Mouse (Mus musculus) hindbrain, postnatal 0 days (tissue): Measurements from ENCODE around the gene Slc9b2. TPM values are rescaled to one million over a fixed set of nuclear protein-coding genes. Genes with fewer than 3 reads are reported as not detected.
A peak's percentile ranks its signal among the peaks of the same experiment; 100 is the strongest.

ENCODE experiments used
- ATAC-seq: fragments of 200-750 bp; cut with Nextera tagmentation; 2 replicates; pipeline ENCODE4 v1.8.0; 2017; ENCODE audit warnings: mild to moderate bottlenecking, moderate TSS enrichment, moderate library complexity
- DNase-seq: peaks from one replicate; pipeline ENCODE4 v3.0.0-alpha.2; 2015; ENCODE audit warnings: low spot score
- H3K27ac ChIP-seq: fragments of 300-500 bp; sonication (generic); 2 replicates; pipeline ENCODE4 v1.5.1; 2014; ENCODE audit warnings: mild to moderate bottlenecking
- H3K27me3 ChIP-seq: fragments of 300-500 bp; sonication (generic); 2 replicates; pipeline ENCODE4 v1.6.1; 2014; ENCODE audit warnings: low read length, mixed read lengths; ENCODE audit not compliant: insufficient read depth
- H3K36me3 ChIP-seq: fragments of 300-500 bp; sonication (generic); 2 replicates; pipeline ENCODE4 v1.6.1; 2014; ENCODE audit warnings: low read length, mixed read lengths; ENCODE audit not compliant: insufficient read depth
- H3K4me1 ChIP-seq: fragments of 300-500 bp; sonication (generic); 2 replicates; pipeline ENCODE4 v1.6.1; 2014; ENCODE audit warnings: antibody characterized with exemption, low read length, mixed read lengths; ENCODE audit not compliant: insufficient read depth
- H3K4me2 ChIP-seq: fragments of 300-500 bp; sonication (generic); 2 replicates; pipeline ENCODE4 v1.6.1; 2014; ENCODE audit warnings: low read depth, mild to moderate bottlenecking, low read length, moderate library complexity, mixed read lengths
- H3K4me3 ChIP-seq: fragments of 300-500 bp; sonication (generic); 2 replicates; pipeline ENCODE4 v1.5.1; 2014; ENCODE audit warnings: low read length
- H3K9ac ChIP-seq: fragments of 300-500 bp; sonication (generic); replicated peaks from 2 replicates; pipeline ENCODE4 v1.6.1; 2014; ENCODE audit warnings: mild to moderate bottlenecking, low read length, moderate library complexity, mixed read lengths
- H3K9me3 ChIP-seq: fragments of 300-500 bp; sonication (generic); 2 replicates; pipeline ENCODE4 v1.6.1; 2016; ENCODE audit warnings: low read length, mixed read lengths
- CTCF ChIP-seq: IDR thresholded peaks from 2 replicates; pipeline ENCODE4 v1.5.1; 2016; ENCODE audit warnings: antibody characterized with exemption, control low read depth, low read depth
- WGBS: fragments of 180-500 bp; shearing (Covaris S2); extraction: QIAGEN DNeasy Blood & Tissue Kit; methylation state at CpG from one replicate; pipeline ENCODE4 v1.1.7; 2014; 5-methylcytosine and 5-hydroxymethylcytosine counted together
- polyA plus RNA-seq: library from polyadenylated mRNA; unstranded; fragments of >200 nt; fragmentation: Nextera tagmentation; extraction: Ambion mirVana; gene quantifications from 2 replicates; pipeline ENCODE4 v1.2.1, GENCODE M21; 2015
- total RNA-seq: library from RNA; depleted of rRNA; stranded (reverse); fragments of >200 nt; gene quantifications from 2 replicates; pipeline ENCODE4 v1.2.3, GENCODE M21; 2014

Gene Slc9b2
- total and polyA plus RNA-seq, 2 experiments from 2014 or later = 1.9 to 3.0 TPM

DNA sequence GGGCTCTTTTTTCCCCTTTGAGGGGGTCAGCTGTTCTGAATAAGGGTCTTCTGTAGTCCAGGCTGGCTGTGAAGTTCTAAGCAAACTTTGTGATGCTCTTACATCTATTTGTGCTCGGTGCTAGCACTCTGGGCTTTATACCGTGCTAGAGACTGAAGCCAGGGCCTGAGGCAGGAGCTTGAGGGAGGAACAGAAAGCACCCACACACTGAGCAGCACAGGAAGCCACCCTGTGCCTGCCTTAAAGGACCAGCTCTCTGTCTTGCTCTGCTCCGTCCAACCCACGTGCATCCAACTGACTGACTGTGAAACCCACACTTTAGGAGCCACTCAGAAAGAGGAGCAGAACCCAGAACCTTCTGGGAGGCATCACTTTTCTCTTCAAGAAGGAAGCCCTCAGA is 27.3 kb upstream of the Slc9b2 start:
- Histone ChIP-seq H3K9me3 (no peaks in the 10 kb centered on the region), H3K27ac (no peak overlapping the region), H3K4me3 (no peak overlapping the region), H3K9ac (no peak overlapping the region), H3K36me3 (no peaks in the 10 kb centered on the region), H3K27me3 (no peaks in the 10 kb centered on the region), H3K4me1 (no peaks in the 10 kb centered on the region; the same call in 1 of the 2 replicates), H3K4me2 (no peak overlapping the region)
- DNase-seq (no peak), ATAC-seq (no peak)
- WGBS = 85% methylated on average over 4 of the region's 4 CpGs
- TF ChIP-seq CTCF = no peak

DNA sequence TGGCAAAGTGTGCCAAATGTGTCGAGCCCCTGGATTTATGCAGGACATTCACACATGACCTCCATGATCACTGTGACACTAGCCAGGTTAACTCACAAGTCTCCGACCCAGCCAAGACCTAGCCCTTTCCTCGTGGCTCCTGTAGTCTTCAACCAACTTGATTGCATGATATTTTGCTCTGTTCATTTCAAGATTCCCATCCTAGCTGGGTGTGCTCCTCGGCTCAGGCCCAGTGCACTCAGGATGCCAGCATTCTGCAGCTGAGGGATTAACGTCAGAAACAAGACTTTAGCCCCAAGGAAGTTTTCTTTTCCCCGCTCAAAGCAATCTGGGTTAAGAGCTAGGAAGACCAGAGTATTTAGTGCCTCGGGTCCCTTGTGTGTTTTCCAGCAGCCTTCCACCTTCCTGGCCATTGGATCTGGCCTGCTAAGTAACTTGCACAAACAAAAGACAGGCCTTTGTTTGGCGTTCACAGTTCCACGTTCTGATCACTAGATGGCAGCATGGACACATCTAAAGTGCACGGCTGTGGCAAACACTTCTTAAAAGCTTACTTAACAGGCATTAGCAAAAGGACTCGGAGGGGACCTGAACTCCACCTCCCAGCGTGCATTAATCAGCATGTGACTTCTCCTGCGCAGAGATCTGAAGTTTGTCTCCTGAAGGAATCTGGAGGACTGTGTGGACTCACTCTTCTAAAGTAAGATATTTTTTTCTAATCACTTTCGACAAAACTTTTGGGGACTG is 26.7 kb upstream of the Slc9b2 start, which contains the start of gene Bdh2:
Bdh2 (plus strand) TSS at position 553 of the 747 bp plus-strand sequence.
- Histone ChIP-seq H3K4me3 (no peak within 1 kb of the TSS), H3K36me3 (no peaks in the 10 kb centered on the region), H3K27ac (no peak within 1 kb of the TSS), H3K27me3 (no peaks in the 10 kb centered on the region), H3K9ac (no peak within 1 kb of the TSS), H3K4me2 (peak within 1 kb of the TSS; percentile 43), H3K4me1 (no peaks in the 10 kb centered on the region; the same call in 1 of the 2 replicates), H3K9me3 (no peaks in the 10 kb centered on the region)
- DNase-seq (peak; percentile 94), ATAC-seq (peak; percentile 88)
- TF ChIP-seq CTCF = peak; percentile 92
- 24% methylated on average over 14 of the region's 14 CpGs for WGBS

DNA sequence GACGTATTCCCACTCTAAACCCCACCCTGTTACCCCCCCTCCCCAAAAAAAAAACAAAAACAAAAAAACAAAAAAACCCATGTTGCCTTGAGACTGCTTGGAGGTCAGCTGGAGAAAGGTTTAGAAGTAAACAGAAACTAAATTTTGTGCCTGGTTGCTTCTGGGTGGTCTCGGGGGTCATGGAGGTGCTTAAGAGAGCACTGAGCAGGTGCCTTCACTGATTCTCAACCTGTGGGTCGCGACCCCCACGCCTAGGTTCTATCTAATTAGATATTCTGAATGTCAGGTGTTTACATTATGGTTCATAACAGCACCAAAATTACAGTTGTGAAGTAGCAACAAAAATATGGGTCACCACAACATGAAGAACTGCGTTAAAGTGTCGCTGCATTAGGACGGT is 25.8 kb upstream of the Slc9b2 start:
- Histone ChIP-seq H3K9ac (no peak overlapping the region), H3K36me3 (no peaks in the 10 kb centered on the region), H3K27ac (no peak overlapping the region), H3K27me3 (no peaks in the 10 kb centered on the region), H3K4me1 (no peaks in the 10 kb centered on the region; the same call in 1 of the 2 replicates), H3K4me2 (no peak overlapping the region), H3K9me3 (no peaks in the 10 kb centered on the region), H3K4me3 (no peak overlapping the region)
- DNase-seq (no peak), ATAC-seq (no peak)
- 89% methylated on average over 8 of the region's 8 CpGs for WGBS
- no peak for TF ChIP-seq CTCF

DNA sequence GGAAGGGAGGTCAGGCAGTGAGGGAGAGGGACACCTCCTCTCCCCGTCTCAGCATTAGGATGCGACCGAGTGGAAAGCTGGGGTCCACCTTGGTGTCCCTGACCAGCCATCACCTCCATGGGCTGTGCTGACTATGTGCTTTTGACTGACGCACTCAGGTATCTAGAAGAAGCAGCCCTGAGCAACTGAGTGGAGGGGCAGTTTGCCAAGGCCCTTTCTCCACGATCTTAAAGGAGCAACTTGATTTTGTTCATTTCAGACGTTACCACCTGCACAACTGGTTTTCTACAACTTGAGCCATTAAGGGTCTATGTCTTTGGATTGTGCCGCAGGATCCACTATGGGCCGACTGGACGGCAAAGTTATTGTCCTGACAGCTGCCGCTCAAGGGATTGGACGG is 22.2 kb upstream of the Slc9b2 start:
- Histone ChIP-seq H3K27ac (no peak overlapping the region), H3K36me3 (no peaks in the 10 kb centered on the region), H3K4me1 (no peaks in the 10 kb centered on the region; the same call in 1 of the 2 replicates), H3K9ac (no peak overlapping the region), H3K9me3 (no peaks in the 10 kb centered on the region), H3K4me2 (no peak overlapping the region), H3K4me3 (no peak overlapping the region), H3K27me3 (no peaks in the 10 kb centered on the region)
- 92% methylated on average over 11 of the region's 11 CpGs for WGBS
- TF ChIP-seq CTCF = no peak
- no peak for DNase-seq
- ATAC-seq = no peak

DNA sequence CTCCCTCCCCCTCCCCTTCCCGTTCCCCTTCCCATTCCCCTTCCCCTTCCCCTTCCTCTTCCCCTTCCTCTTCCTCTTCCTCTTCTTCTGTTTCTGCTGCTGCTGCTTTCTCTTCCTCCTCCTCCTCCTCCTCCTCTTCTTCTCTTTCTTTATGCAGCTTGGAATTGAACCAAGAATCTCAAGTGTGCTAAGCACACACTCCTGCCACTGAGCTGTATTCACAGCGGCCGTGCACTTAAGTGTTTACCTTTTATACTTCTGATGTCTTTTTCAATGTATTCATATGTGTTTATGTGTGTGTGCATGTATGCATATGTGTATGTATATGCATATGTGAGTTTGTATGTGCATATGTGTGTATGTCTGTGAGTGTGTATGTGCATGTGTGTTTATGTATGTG is 21.7 kb upstream of the Slc9b2 start:
- 85% methylated on average over 3 of the region's 3 CpGs for WGBS
- Histone ChIP-seq H3K4me1 (no peaks in the 10 kb centered on the region; the same call in 1 of the 2 replicates), H3K9me3 (no peaks in the 10 kb centered on the region), H3K9ac (no peak overlapping the region), H3K27ac (no peak overlapping the region), H3K4me2 (no peak overlapping the region), H3K27me3 (no peaks in the 10 kb centered on the region), H3K4me3 (no peak overlapping the region), H3K36me3 (no peaks in the 10 kb centered on the region)
- ATAC-seq (no peak), DNase-seq (no peak)
- TF ChIP-seq CTCF = no peak

DNA sequence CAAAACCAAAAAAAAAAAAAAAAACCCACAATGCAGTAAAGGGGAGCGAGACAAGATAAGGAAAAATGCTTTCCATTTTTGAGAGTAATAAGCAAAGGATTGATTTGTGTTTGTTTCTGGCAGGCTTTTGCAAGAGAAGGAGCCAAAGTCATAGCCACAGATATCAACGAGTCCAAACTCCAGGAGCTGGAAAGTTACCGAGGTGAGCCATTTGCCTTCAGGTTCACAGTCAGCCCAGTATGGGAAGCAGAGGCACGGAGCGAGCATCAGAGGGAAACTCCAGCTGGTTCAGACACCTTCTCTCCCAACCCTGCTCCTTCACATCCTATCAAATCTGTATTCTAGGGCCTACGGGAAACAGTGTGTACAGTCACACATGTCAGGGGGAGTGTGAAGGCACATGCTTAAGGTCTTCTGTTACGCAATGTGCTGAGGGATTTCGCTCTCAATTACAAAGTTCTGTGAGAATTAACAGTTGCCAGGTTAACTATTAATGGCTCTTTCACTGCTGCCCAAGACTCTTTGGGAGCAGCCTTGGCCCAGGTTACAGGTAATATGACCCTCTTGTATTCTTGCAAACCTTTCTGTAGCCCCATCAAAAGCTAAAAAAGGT is 19.3 kb upstream of the Slc9b2 start:
- Histone ChIP-seq H3K9me3 (no peaks in the 10 kb centered on the region), H3K9ac (no peak overlapping the region), H3K4me2 (no peak overlapping the region), H3K4me1 (no peaks in the 10 kb centered on the region), H3K4me3 (no peak overlapping the region), H3K27me3 (no peaks in the 10 kb centered on the region), H3K36me3 (no peaks in the 10 kb centered on the region), H3K27ac (no peak overlapping the region)
- TF ChIP-seq CTCF = no peak
- WGBS = 90% methylated on average over 8 of the region's 8 CpGs
- ATAC-seq (no peak), DNase-seq (no peak)

DNA sequence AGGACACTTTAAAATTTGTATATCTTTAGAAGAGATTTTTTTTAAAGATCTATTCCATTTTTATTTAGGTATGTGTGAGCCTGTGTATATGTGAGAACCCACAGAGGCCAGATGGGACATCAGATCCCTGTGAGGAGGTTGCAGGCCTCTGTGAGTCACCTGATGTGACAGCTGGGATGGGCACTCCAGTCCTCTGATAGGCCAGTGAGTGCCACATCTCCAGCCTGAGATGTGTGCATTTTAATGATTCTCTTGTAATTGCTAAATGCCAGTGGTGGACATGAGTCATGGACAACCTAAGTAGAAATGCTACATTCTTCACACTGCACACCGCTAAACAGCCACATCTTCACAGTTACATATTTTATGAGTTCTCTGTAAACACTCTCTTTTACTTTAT is 18.4 kb upstream of the Slc9b2 start:
- H3K27ac ChIP-seq = no peak overlapping the region
- H3K4me3 ChIP-seq = no peak overlapping the region
- no peaks in the 10 kb centered on the region for H3K27me3 ChIP-seq
- DNase-seq (no peak), ATAC-seq (no peak)
- H3K9ac ChIP-seq = no peak overlapping the region
- H3K4me1 ChIP-seq = no peaks in the 10 kb centered on the region
- no peak for TF ChIP-seq CTCF
- H3K36me3 ChIP-seq = no peaks in the 10 kb centered on the region
- 98% methylated on average over 1 of the region's 1 CpGs for WGBS
- H3K9me3 ChIP-seq = no peaks in the 10 kb centered on the region
- no peak overlapping the region for H3K4me2 ChIP-seq
